Mouse (Mus musculus) stomach, postnatal 0 days (tissue): Measurements from ENCODE around the gene Susd1. TPM values are rescaled to one million over a fixed set of nuclear protein-coding genes. Genes with fewer than 3 reads are reported as not detected.

Experiments used
- ATAC-seq: fragments of 200-750 bp; cut with Nextera tagmentation; 2 replicates; pipeline ENCODE4 v1.8.0; 2017; ENCODE audit not compliant: low FRiP score, low TSS enrichment
- DNase-seq: peaks from one replicate; pipeline ENCODE4 v3.0.0-alpha.2; 2016; ENCODE audit warnings: low spot score
- H3K27ac ChIP-seq: fragments of 300-500 bp; sonication (generic); replicated peaks from 2 replicates; pipeline ENCODE4 v1.5.1; 2014; ENCODE audit warnings: mild to moderate bottlenecking, control low read depth
- H3K27me3 ChIP-seq: fragments of 300-500 bp; sonication (generic); 2 replicates; pipeline ENCODE4 v1.6.1; 2014; ENCODE audit warnings: low read length; ENCODE audit not compliant: control insufficient read depth, insufficient read depth
- H3K36me3 ChIP-seq: fragments of 300-500 bp; sonication (generic); 2 replicates; pipeline ENCODE4 v1.6.1; 2014; ENCODE audit warnings: low read length, mixed read lengths; ENCODE audit not compliant: control insufficient read depth, insufficient read depth
- H3K4me1 ChIP-seq: fragments of 300-500 bp; sonication (generic); replicated peaks from 2 replicates; pipeline ENCODE4 v1.6.1; 2014; ENCODE audit warnings: antibody characterized with exemption; ENCODE audit not compliant: control insufficient read depth, insufficient read depth
- H3K4me2 ChIP-seq: fragments of 300-500 bp; sonication (generic); replicated peaks from 2 replicates; pipeline ENCODE4 v1.6.1; 2014; ENCODE audit warnings: low read depth, mild to moderate bottlenecking, control low read depth, moderate library complexity
- H3K4me3 ChIP-seq: fragments of 300-500 bp; sonication (generic); 2 replicates; pipeline ENCODE4 v1.5.1; 2014; ENCODE audit warnings: low read depth, low read length, control low read depth
- H3K9ac ChIP-seq: fragments of 300-500 bp; sonication (generic); 2 replicates; pipeline ENCODE4 v1.6.1; 2014; ENCODE audit warnings: mild to moderate bottlenecking, low read length, control low read depth, mixed read lengths
- H3K9me3 ChIP-seq: fragments of 300-500 bp; sonication (generic); 2 replicates; pipeline ENCODE4 v1.6.1; 2016; ENCODE audit warnings: low read length; ENCODE audit not compliant: control insufficient read depth
- CTCF ChIP-seq: IDR thresholded peaks from 2 replicates; pipeline ENCODE4 v1.5.1; 2016; ENCODE audit warnings: antibody characterized with exemption, low read depth, mild to moderate bottlenecking, moderate library complexity
- EP300 ChIP-seq: optimal IDR thresholded peaks from 2 replicates; pipeline ENCODE3; 2016; ENCODE audit warnings: antibody characterized with exemption
- WGBS: fragments of 180-500 bp; shearing (Covaris S2); extraction: QIAGEN DNeasy Blood & Tissue Kit; methylation state at CpG from one replicate; pipeline ENCODE4 v1.1.7; 2014; 5-methylcytosine and 5-hydroxymethylcytosine counted together
- polyA plus RNA-seq: library from polyadenylated mRNA; unstranded; fragments of >200 nt; fragmentation: Nextera tagmentation; extraction: Ambion mirVana; gene quantifications from 2 replicates; pipeline ENCODE4 v1.2.1, GENCODE M21; 2015

Gene Susd1
- polyA plus RNA-seq, 1 experiment from 2014 or later: 3.2 TPM

DNA sequence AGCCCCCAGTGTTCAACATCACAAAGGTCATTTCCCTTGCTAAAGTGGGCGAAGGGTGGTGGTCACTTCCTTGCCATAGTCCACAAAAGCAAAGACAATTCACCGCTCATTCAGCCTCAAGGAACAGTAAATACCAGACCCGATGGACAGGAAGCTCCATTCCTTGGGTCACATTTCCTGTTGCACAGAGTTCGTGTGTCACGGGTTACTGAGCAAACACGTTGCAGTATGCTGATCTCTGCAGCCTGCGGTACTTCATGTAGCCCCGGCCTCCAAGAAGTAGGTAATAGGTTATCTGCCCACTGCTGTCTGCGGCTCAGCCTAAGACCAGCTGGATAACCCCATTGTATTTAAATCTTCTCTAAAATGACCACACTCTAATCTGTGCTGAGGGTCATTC is 75.4 kb downstream of the Susd1 start:
- peak; percentile 89 for ATAC-seq
- no peak overlapping the region for H3K4me2 ChIP-seq
- H3K36me3 ChIP-seq: no peaks in the 10 kb centered on the region
- peak; percentile 72 for DNase-seq
- H3K27me3 ChIP-seq: no peaks in the 10 kb centered on the region
- H3K9ac ChIP-seq: no peak overlapping the region
- WGBS: 47% methylated on average over 9 of the region's 9 CpGs
- TF ChIP-seq EP300 (no peak), CTCF (no peak)
- no peak overlapping the region for H3K4me3 ChIP-seq
- H3K9me3 ChIP-seq: no peaks in the 10 kb centered on the region
- H3K27ac ChIP-seq: peak overlapping the region; percentile 40
- H3K4me1 ChIP-seq: no peaks in the 10 kb centered on the region

GRCm38 (mm10) chr4:59360704-59361103 is 77.7 kb downstream of the Susd1 start:
- Histone ChIP-seq H3K27me3 (no peaks in the 10 kb centered on the region), H3K9me3 (no peaks in the 10 kb centered on the region), H3K9ac (no peak overlapping the region), H3K4me2 (peak overlapping the region; percentile 30; the same call in 1 of the 2 replicates), H3K27ac (no peak overlapping the region), H3K36me3 (no peaks in the 10 kb centered on the region), H3K4me3 (no peak overlapping the region), H3K4me1 (no peaks in the 10 kb centered on the region)
- DNase-seq (peak; percentile 82), ATAC-seq (no peak; the same call in 1 of the 2 replicates)
- 2% methylated on average over 15 of the region's 15 CpGs for WGBS
- TF ChIP-seq CTCF (peak; percentile 93), EP300 (no peak)

GRCm38 (mm10) chr4:59359921-59360320 is 78.5 kb downstream of the Susd1 start:
- no peak overlapping the region for H3K27ac ChIP-seq
- WGBS: 79% methylated on average over 8 of the region's 8 CpGs

DNA sequence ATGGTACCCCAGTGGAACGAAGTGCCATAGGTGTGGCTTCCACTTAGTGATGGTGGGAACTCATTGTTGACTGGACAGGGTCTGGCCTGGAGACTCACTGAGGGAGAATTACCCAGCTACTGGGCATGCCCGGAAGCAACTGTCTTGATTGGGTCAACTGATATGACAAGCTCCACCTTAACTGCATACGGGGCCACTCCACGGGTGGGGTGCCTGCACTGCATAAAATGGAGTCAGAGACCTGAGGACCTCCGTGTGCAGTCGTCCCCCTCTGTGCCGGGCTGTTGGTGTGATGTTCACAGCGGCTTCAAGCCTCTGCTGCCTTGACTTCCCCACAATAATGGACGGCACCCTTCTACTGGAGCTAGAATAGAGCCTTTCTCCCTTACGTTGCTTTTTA is 79.5 kb downstream of the Susd1 start:
- TF ChIP-seq EP300: no peak
- no peak for TF ChIP-seq CTCF
- Histone ChIP-seq H3K4me3 (no peak overlapping the region), H3K36me3 (no peaks in the 10 kb centered on the region), H3K9ac (no peak overlapping the region), H3K4me2 (no peak overlapping the region), H3K27me3 (no peaks in the 10 kb centered on the region), H3K9me3 (no peaks in the 10 kb centered on the region), H3K4me1 (no peaks in the 10 kb centered on the region), H3K27ac (peak overlapping the region; percentile 35; the same call in 1 of the 2 replicates)
- no peak for DNase-seq
- ATAC-seq: no peak; the same call in 1 of the 2 replicates
- 71% methylated on average over 10 of the region's 10 CpGs for WGBS

More at GRCm38 (mm10) chr4:59359921-59360320, 78.5 kb downstream of the Susd1 start:
- ATAC-seq: no peak
- Histone ChIP-seq H3K4me1 (no peaks in the 10 kb centered on the region), H3K4me3 (no peak overlapping the region), H3K9me3 (no peaks in the 10 kb centered on the region), H3K27me3 (no peaks in the 10 kb centered on the region), H3K9ac (no peak overlapping the region), H3K36me3 (no peaks in the 10 kb centered on the region), H3K4me2 (no peak overlapping the region)
- TF ChIP-seq EP300 (no peak), CTCF (no peak)
- no peak for DNase-seq

DNA sequence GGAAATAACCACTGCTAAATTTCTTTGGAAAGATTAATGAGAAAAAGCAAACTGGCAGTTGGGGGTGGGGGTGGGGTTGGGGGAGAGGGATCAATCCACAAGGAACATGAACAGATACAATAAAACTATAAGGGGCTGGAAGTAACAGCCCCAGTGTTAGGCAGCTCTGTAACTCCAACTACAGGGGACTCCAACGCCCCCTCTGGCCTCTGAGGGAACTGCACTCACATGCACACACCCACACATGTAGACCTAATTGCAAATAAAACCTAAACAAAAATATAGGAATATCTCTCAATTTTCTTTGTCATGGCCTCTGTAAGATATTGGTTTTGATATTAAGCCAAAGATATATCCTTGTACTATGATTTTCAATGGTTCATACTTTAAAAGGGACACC is 83.0 kb downstream of the Susd1 start:
- no peaks in the 10 kb centered on the region for H3K36me3 ChIP-seq
- H3K4me2 ChIP-seq: no peak overlapping the region
- TF ChIP-seq CTCF: no peak
- no peak for TF ChIP-seq EP300
- no peaks in the 10 kb centered on the region for H3K4me1 ChIP-seq
- H3K9me3 ChIP-seq: no peaks in the 10 kb centered on the region
- ATAC-seq: no peak
- 73% methylated on average over 1 of the region's 1 CpGs for WGBS
- DNase-seq: no peak
- H3K27me3 ChIP-seq: no peaks in the 10 kb centered on the region
- H3K27ac ChIP-seq: no peak overlapping the region
- H3K9ac ChIP-seq: no peak overlapping the region
- H3K4me3 ChIP-seq: no peak overlapping the region

DNA sequence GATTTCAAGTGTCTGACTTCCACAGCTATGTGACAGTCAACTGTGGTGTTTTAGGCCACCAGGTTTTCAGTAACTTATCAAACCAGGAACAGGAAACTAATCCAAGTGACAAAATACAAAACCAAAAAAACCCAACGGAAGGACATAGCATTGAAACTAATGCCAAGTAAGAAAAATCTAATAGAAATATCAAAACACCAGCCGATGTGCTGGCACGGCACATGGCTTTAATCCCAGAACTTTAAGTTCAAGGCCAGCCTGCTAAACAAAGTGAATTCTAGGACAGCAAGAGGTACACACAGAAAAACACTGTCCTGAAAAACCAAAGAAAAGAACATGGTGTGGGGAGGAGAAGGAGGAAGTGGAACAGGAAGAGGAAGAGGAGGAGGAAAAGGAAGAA is 83.8 kb downstream of the Susd1 start:
- no peaks in the 10 kb centered on the region for H3K36me3 ChIP-seq
- no peak overlapping the region for H3K27ac ChIP-seq
- no peak overlapping the region for H3K4me3 ChIP-seq
- WGBS: 80% methylated on average over 3 of the region's 3 CpGs
- no peak for TF ChIP-seq CTCF
- TF ChIP-seq EP300: no peak
- H3K27me3 ChIP-seq: no peaks in the 10 kb centered on the region
- H3K9ac ChIP-seq: no peak overlapping the region
- no peak for DNase-seq
- ATAC-seq: no peak
- no peaks in the 10 kb centered on the region for H3K9me3 ChIP-seq
- no peaks in the 10 kb centered on the region for H3K4me1 ChIP-seq
- H3K4me2 ChIP-seq: no peak overlapping the region
